Mouse (Mus musculus) adrenal gland, postnatal 0 days (tissue): Measurements from ENCODE around the gene Prl4a1. TPM values are rescaled to one million over a fixed set of nuclear protein-coding genes. Genes with fewer than 3 reads are reported as not detected.

Experiments
- polyA plus RNA-seq: library from polyadenylated mRNA; unstranded; fragments of >200 nt; fragmentation: Nextera tagmentation; extraction: Ambion mirVana; gene quantifications from 2 replicates; pipeline ENCODE4 v1.2.1, GENCODE M21; 2015

The Prl4a1 gene
- not detected in 2 replicates for polyA plus RNA-seq

DNA sequence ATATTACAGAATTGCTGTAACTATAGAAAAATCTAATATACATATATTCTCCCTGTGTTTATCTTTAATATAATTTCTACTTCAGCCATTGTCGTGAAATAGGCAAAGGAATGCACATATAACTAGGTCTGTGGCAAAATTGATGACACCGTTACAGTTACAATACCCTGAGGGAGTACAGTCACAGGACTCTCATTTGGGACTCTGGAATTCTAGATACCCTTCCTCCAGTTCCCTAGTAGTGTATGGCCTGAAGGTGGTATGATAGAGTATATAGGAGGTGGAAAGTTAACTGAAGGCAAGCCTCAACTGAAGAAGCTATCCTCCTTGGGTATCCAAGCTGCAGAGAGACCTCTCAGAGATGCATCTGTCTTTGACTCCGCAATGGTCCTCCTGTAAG is at the start of gene Prl4a1:
Gene Prl4a1, plus strand, starts transcription at position 301 of the 400 bp plus-strand sequence.

Other genes starting within 250 kb of the Prl4a1 start
- gene Prl7c1, start 235.4 kb upstream of the Prl4a1 start, polyA plus RNA-seq = not detected in 2 replicates
- not detected in 2 replicates for gene Prl2a1, start 214.6 kb upstream of the Prl4a1 start, polyA plus RNA-seq
- gene Prl2c1, start 166.9 kb upstream of the Prl4a1 start, polyA plus RNA-seq = not detected in 2 replicates
- not detected in 2 replicates for gene Prl5a1, start 126.3 kb downstream of the Prl4a1 start, polyA plus RNA-seq
- gene Gm11361, start 241.3 kb downstream of the Prl4a1 start, polyA plus RNA-seq = 7.2 and 11.6 TPM in 2 replicates